Mouse (Mus musculus) neural tube, postnatal 0 days (tissue): ENCODE data around the gene Gm3573. TPM values are rescaled to one million over a fixed set of nuclear protein-coding genes. Genes with fewer than 3 reads are reported as not detected.

ENCODE experiments used
- polyA plus RNA-seq: library from polyadenylated mRNA; unstranded; fragments of >200 nt; fragmentation: Nextera tagmentation; extraction: Ambion mirVana; gene quantifications from 2 replicates; pipeline ENCODE4 v1.2.1, GENCODE M21; 2015

Gene Gm3573
- polyA plus RNA-seq: not detected in 2 replicates

GRCm38 (mm10) chr14:42190691-42191090 is at the start of gene Gm3573:
Gm3573 (minus strand) TSS chr14:42190791.

GRCm38 (mm10) chr14:42162522-42162921 is 28.1 kb downstream of the Gm3573 start, which contains the start of gene Gm17027:
Gm17027 (minus strand) TSS chr14:42162622.

Other genes starting within 250 kb of the Gm3573 start
- not detected in 2 replicates for gene 1700024B05Rik, start 246.8 kb downstream of the Gm3573 start, polyA plus RNA-seq
- gene Gm6401, start 222.9 kb downstream of the Gm3573 start, polyA plus RNA-seq: not detected in 2 replicates
- not detected in 2 replicates for gene Gm3543, start 207.5 kb downstream of the Gm3573 start, polyA plus RNA-seq
- gene Gm7951, start 73.4 kb downstream of the Gm3573 start, polyA plus RNA-seq: not detected in 2 replicates
- not detected in 2 replicates for gene Gm17027, start 28.2 kb downstream of the Gm3573 start, polyA plus RNA-seq
- not detected in 2 replicates for gene Gm17026, start 69.3 kb upstream of the Gm3573 start, polyA plus RNA-seq
- gene Gm9611, start 106.6 kb upstream of the Gm3573 start, polyA plus RNA-seq: not detected in 2 replicates
- not detected in 2 replicates for gene Gm7995, start 119.4 kb upstream of the Gm3573 start, polyA plus RNA-seq
- gene Gm8005, start 248.9 kb upstream of the Gm3573 start, polyA plus RNA-seq: not detected in 2 replicates